Mouse (Mus musculus): ENCODE measurements at regions not wholly inside any gene's neighbourhood (a gene's known extent, or its start where the extent isn't known, plus 50 kb on each side); places are given as distances from the start of the nearest gene placed in this dataset.

DNA sequence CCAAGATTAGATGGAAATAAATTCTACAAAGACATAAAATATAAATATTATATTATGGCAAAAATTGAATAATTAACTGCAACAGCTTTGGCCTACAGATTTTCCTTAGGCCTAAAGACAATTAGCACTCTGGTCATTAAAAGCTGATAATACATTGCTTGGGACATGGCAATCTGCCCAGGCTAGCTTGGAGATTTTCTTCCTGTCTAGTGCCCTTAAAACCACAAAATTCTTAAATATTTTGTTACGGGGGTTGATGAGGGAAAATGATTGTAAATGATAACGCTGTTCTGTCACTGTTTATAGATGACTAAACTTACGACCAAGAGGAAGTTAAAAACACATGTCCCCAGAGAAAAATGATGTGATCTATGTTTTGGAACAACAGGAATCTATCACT lies 261.9 kb downstream of the Epha7 start:
- TF ChIP-seq GATA1 (IDR thresholded peaks at IDR 0.05; ENCODE audit: low read length) (no peak), TAL1 (IDR thresholded peaks at IDR 0.05; ENCODE audit: low read length) (no peak)

Measured in erythroblast, embryonic 14.5 days (primary cell).